Mouse (Mus musculus): Measurements from ENCODE around the gene Rad9b. TPM values are rescaled to one million over a fixed set of nuclear protein-coding genes. Genes with fewer than 3 reads are reported as not detected.

Gene Rad9b
- total and polyA plus RNA-seq, 3 experiments, result 1.9 to 2.8 (median 2.3) TPM

DNA sequence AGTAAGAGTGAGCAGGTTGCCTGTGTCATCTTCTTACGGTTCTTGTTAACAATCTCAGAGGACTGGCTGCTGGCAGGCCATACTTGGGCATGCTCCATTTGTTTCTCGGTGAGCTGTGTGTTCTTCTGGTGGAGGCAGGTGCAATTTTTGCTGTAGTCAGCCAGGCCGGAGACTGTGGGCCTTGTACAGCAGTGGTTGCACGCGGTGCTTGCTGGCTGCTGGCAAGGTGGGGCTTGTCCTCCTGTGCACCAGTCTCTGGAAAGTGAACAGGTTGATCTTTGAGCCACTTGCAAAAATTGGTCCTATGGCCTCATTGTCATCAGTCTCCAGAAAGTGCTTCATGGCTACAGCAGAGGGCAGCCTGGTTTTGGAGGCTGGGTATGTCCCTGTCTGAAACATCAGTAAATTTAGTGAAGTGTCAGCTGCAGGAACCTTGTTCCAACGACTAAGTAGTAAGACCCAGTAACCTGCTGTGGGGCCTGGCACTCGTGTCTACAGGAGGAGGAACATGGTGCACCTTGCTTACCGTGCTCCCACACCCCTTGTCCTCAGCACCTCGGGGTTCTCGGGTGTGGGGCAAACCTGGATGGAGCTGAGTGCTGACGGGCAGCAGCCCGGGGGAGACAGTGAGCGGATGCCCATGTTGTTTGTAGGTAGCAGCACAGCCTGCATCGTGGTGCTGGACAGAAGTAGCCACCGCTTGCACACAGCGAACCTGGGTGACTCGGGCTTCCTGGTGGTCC is 40.9 kb downstream of the Rad9b start:
- no peak for DNase-seq

DNA sequence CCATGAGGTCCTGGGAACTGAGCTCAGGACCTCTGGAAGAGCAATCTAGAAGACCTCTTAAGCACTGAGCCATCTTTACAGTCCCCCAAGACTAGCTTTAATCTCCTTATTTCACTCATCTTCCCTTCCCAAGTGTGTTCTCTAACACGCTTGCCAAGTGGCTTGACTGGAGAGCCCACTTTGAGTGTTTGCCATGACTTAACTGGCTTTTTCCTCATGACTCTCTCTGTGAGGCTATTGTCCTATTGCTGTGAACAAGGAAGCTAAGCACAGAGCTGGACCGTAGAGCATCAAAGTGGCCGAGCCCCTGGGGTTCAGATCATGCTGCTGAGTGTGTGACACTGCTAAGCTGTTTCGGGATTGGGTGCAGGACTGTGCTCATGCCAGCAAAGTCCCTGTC is 41.7 kb downstream of the Rad9b start:
- DNase-seq, result no peak

DNA sequence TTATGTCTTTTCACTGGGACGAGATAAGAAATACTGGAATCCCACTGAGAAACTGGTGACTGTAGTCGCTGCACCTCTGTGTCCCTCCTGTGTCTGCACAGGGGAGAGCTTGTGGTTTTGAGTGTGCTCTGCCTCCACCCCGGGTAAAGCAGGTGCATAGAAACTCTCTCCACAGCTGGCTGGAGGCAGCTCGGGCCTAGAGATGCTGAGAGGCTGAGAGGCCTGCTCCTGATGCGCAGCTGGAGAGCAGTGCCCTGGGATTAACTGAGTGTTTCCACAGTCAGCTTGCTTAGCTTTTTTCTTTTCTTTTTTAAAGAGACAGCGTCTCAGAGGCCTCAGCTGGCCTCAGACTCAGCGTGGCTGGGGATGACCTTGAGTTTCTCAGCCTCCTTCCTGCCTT is 42.3 kb downstream of the Rad9b start:
- no peak for DNase-seq

DNA sequence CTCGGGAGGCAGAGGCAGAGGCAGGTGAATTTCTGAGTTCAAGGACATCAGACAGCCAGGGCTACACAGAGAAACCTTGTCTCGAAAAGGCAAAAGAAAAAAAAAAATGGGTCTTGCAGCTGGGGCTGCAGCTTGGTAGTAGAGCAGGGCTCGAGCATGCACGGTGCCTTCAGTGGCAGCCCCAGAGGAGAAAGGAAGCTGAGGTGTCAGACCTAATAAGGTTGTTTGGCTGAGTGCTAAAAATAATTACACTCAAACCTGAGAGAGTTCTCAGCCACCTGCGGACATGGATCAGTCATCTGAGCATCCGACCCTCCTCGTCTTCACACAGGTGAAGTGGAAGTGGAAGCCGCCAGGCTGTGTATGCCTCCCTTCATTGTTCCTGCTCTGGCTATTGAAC is 43.3 kb downstream of the Rad9b start:
- no peak for DNase-seq

DNA sequence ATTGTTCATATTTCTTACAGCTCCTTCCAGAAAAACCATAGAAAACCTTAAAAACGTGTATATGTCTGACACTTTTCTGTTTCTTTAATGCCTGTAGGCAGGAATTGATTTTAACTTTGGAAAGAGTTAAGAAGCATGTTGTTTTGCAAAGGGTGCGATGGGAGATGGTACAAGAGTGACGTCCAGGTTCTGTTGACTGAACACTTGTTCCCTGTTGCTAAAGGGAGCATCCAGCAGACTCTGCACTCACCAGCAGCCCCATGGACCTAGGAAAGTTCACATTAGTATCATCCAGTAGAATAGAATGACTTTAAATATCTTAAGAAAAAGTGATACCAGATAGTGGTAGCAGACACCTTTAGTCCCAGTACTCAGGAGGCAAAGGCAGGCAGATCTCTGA is 47.5 kb downstream of the Rad9b start:
- DNase-seq, result no peak

DNA sequence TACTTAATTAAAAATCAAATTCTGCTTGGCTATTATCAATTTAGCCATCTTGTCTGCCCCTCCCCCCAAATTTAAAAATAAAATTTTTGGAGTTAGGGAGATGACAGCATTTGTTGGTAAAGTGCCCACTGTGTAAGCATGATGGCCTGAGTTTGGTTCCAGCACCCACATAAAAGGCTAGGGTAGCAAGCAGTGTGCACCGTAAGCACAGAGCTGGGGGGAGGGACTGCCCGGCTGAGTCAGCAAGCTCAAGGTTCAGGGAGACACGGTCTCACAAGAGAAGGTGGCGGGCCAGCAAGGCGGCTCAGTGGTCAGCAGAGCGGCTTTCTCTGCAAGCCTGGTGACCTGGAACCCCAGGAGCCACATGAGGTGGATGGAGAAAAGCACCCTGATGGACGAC is 48.6 kb downstream of the Rad9b start:
- DNase-seq, result peak; percentile 86

DNA sequence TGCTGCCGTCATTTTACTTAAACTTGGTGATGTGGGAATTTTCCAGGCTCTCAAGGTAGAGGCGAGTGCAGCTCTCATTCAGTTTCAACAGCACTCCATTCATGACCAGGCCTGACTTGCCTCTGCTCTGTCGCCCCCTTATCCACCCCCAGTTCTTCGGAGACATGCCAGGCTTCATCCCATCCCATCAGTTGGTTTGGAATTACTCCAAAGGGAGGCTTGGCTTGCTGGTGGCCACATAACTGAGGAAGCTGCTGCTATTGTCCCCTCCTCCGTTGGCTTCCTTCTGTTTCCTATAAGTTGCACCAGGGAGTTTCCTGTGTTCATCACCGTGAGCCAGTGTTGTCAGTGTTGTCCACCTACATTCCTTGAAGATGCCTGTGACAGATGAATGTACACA is 49.5 kb downstream of the Rad9b start:
- DNase-seq, result no peak

DNA sequence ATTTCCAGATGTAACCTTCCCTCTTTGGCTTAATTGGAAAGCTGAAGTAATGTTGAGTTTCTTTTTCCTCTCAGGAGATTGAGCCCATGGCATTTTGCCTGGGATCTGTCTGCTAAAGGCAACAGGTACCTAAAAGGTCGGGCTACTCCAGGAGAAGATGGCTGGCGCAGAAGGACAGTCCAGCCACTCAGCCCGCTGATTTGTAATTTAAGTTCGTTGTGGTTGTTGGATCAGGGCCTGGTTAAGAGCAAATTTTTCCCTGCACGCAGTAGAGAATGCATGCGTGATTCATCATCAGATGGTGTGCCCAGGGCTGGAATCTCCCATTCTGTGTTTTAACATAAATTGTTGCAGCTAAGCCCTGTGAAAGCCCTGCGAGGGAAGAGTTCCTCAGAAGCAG is 50.1 kb downstream of the Rad9b start:
- DNase-seq, result peak; percentile 70

DNA sequence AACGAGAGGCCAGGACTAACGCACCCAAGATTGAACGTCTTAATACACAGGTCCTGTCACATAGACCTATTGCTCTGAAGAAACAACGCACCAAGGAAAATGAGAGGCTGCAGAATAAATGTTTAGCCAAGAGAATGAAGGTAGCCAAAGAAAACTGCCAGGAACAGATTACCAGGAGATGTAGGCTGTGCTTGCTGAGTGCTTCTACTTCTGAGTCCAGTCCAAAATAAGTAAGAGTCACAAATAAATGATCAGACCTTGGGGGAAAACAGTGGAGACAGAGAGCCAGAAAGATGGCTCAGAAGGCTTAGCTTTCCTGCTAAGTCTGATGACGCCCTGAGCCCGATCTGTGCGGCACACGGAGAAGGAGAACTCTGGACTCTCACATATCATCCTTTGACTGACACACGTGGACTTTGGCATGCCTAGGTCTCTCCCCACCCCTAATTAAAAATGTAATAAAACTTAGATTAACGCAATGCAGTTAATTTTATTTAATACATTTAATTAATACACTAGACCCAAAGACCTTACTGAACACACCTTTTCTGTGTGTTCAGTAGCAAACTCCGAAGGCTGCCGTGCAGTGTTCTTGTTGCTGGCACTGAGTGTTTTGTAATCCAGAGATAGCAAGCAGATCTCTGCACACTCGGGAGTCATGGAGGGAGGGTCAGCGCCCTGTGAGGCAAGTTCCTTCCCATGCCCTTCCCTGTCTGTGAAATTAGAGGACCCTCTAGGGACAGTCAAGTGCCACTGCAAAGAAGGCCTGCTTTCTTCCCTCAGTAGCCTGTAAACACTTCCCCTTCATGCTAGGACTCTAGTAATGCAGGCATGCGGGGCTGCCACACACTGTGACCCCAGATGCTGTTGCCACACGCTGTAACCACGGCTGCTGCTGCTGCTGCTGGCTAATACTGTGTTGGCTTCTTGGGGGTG is 51.0 kb downstream of the Rad9b start:
- no peak for DNase-seq

DNA sequence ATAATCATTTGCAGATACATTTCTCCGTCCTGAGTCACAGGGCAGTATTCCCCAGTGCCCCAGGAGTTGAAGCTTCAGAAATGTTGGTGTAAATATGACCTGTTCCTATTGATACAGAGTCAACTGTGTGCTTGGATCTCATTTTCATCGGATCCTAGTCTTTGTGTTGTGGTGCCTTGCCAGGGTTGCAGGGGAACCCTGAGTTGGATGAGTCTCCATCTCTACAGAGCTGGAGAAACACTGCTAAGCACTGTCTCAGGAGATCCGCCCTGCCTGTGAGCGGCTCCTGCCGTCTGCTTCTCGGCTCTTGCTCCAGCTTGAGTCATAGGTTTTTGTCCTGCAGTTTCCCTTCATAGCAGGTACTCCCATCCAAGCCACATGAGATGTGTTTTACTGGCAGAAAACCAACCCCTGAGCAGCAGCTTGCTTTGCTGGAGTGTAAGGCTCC is 53.9 kb downstream of the Rad9b start:
- no peak for DNase-seq

DNA sequence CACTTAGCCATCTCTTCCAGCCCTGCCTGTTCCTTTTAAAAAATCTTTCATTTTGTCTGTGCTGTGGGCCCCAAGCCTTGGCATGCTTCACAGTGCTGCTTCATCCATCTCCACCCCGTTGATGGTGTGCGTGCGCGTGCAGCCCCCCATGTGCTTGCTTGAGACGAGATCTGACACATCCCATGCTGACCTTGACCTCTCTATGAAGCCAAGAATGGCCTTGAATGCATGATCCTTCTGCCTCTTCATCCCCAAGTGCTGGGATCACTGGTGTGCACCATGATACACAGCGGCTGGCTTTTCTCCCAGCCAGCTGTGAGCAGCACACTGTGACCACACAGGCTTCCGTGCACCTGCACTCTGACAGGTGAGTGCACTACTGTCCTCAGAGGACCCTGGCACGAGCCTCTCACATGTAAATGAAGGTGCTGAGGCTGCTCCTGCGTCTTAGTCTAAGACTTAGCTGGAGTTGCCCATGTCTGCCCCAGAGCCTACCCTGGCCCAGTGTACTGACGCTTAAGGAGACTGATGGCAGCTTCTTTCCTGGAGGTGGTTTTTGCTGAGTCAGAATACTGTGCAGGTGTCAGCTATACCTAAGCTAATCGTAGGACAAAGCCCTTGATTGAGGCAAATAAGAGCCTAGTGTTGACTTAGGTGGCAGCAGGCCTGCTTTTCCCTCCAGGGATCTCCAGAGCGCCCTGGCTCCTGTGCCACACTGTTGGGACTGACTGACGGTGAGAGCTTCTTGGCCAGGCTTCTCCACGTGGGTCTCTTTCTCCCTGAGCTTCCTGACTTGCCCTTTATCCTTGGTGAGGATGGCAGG is 58.7 kb downstream of the Rad9b start:
- DNase-seq, result peak; percentile 40

DNA sequence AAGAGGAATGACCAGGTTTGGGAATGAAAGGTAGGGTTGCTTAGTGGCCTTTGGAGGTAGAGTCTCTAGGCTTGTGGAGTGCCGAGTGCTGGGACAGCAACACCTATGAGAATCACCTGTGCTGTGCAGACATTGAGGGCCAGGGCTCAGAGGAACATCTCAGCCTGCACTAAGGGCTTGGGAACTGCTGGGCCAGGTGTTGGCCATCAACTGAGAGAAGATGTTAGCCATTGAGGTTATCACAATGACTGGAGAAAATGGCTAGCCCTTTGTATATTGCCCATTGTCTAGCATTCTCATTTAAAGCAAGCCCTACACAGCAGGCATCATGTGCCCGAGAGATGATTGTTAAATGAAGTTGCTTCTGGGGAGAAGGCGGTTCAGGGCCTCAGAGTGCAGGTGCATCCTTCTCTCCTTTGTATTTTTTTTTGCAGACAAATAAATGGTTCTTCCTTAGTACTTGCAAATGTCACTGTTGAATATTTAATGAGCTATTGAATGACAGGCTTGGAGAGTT is 59.8 kb downstream of the Rad9b start:
- no peak for DNase-seq

DNA sequence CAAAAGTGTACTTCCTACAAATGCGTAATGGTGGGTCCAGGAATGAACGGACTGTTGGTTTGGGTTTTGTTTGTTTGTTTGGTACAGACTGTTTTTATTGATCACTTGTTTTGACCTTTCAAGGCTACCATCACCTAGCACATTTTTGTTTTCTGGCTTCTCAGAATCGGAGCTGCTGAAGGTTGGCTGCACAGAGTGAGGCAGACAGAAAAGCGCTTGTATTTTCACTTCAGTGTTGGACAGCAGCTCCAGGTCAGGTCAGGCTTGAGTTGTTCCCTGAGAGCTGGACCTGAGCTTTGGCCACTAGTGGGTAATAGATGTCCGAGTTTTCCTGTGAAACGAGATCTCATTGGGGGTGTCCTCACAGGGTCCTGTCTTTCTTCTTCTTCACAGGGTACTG is 60.9 kb downstream of the Rad9b start:
- no peak for DNase-seq

DNA sequence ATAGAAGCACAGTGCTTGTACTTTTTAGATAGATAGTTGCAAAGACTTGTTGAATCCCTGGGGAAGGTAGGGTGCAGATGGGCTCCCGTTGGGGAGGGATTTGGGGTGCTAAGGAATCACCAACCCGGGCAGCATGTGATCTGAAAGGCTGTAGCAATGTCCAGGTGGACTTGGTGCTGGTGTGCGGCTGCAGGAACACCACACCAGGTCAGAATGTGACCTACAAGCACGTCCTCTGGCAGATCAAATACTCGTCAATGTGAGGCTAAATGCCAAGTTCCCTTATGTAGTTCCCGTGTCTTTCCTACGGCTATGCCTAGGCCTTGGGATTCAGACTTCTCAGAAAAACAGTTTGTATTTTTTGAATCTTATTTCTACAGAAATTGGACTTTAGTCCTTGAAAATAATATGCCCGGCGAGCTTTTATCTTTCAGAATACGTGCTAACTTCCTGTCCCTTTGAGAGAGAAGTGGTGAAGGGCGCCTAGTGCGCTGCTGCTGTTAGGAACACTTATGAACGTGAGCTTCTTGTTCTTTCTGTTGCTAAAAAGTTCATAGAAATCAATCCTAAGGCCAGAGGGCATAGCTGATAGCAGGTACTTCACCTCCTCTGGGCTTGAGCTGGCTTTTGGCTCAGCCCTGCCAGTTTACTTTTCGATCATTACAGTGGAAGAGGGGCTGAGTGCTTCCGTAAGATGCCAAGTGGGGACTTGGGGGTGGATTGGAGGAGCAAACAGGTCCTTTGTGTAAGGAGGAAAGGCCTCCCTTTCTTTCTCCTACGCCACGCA is 62.3 kb downstream of the Rad9b start:
- DNase-seq, result no peak

DNA sequence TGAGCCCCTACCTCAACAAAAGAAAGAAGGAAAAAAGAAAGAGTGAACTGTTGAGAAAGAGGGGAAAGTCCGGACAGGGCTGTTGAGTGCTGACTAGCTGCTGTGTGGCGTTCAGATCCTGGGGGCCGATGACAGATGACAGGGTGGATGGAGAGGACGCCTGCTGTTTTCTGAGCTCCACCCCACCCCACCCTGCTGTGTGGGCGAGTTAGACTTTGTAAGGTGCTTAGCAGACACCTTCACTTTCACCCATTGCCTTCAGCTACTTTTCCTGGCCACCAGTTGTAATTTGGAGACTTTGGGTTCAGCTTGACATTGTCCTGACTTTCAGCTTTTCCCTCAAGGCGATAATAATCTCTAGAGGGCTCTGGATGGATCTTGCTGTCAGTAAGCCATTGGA is 62.9 kb downstream of the Rad9b start:
- no peak for DNase-seq

DNA sequence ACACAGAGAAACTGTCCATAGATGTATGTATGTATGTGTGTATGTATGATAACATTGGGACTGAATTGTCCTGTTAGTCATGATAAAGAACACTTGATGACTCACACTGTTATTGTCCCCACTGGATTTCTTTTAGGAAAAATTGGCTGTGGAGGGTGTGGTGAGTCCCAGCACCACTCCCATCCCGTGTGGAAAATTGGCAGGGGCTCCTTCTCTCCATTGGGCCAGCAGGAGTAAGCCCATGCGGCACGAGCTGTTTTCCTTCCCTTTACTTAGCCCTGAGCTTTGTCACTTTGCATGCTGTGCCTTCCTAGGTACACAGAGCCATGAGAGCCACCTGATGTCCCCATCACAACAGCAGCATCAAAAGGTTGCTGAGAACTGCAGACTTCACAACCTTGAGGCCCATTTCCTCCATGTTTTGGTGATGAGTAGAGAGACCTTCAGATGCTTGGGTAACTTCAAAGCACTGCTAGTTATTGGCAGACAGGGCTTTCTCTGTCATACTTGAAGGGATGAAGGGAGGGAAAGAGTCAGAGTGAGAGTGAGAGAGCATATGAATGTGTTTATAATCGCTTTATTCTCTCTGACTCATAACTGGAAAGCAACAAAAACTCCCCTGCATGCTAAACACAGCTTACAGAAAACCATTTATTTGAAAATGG is 65.8 kb downstream of the Rad9b start:
- DNase-seq, result peak; percentile 62

DNA sequence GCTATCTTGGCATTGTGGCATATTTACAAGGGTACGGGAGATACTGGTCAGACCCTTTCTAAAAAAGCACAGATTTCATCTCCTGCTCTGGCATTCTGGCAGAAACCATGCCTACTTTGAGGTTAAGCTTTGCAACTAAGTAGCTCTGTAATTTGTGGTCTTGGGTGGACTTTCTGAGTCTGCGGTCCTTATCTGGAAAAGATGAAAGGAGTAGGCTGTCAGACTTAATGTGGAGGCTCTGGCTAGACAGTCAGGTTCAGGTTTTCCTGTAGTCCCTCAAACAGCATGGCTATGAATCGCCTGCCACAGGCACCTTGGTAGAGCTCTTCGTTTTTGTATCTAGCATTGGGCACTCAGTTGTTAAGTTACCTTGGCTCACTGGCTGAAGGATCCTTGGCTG is 67.0 kb downstream of the Rad9b start:
- no peak for DNase-seq

DNA sequence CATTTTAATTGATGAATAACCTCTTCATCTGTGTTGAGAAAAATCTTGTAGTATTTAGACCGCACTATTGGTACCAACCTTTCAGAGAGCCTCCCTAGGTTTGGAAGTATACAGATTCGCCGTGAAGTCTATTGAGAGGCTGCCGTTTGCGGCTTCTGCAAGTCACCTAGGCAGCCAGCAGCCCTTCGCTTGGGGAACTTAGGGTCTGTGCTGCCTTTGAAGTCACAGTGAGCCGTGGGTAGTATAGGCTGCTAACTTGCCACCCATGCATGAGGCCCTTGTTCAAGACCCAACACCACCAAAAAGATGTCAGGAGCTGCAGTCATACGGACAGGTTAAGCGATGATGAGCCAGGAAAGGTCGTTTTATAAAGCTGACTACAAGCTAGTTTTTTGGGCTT is 67.8 kb downstream of the Rad9b start:
- DNase-seq, result no peak

DNA sequence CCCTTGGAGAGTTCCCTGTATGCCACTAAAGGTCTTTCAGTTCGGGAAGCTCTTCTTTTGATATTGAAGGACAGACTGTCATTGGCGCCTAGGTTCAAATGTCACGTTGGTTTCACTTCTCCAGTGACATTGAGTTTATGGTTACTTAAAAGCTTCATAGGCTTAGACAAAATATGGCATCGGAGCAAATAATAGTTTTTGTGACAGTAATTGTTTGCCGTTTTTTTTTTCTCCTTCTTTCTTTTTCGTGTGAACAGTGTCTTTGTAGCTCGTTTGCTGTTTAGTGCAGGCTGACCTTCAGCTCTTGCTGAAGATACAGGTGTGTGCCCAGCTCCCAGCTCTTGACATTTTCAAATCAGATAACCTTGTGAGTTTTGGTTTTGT is 68.3 kb downstream of the Rad9b start:
- no peak for DNase-seq

DNA sequence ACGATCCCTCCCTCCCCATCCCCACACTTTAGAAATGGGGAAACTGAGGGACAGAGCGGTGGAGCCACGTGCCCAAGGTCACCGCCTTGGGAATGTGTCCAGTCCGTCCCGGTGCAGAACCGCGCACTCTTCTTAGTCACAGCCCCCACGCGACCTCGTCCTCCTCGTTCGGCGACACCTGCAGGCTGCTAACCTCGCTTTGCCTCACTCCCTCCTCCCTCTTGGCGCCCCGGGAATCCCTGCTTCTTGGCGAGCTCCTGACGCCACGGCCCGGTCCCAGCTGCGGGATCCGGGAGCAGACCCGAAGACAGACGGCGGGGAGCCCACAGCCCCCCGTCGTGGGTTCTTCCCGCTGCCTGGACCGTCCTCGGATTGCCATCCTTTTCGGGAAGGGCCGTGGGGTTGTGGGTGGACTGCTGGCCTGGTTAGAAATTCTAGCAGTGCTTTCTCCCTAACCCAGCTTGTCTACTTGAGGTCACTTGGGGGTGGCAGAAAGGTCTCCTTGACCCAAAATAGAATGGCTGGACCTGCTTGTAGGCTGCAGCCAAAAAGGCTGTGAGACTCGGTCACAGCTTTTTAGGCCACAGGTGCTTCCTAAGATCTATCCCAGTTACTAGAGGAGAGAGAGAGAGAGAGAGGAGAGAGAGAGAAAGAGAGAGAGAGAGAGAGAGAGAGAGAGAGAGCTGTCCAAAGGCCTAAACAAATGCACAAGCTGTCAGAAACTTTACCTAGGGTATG is 68.8 kb downstream of the Rad9b start:
- DNase-seq, result peak; percentile 88

Measured in adrenal gland, adult 2 months (tissue).